Mouse (Mus musculus) hindbrain, embryonic 14.5 days (tissue): ENCODE data around the gene Sema3f. TPM values are rescaled to one million over a fixed set of nuclear protein-coding genes. Genes with fewer than 3 reads are reported as not detected.

Source experiments
- ATAC-seq: fragments of 200-750 bp; cut with Nextera tagmentation; 2 replicates; pipeline ENCODE4 v1.8.0; 2017; ENCODE audit warnings: moderate number of reproducible peaks, mild to moderate bottlenecking, moderate TSS enrichment, moderate library complexity; ENCODE audit not compliant: low FRiP score
- DNase-seq: peaks from one replicate; pipeline ENCODE4 v3.0.0-alpha.2; 2015; ENCODE audit warnings: low spot score
- H3K27ac ChIP-seq: fragments of 300-500 bp; sonication (generic); 2 replicates; pipeline ENCODE4 v1.5.1; 2014; ENCODE audit warnings: mild to moderate bottlenecking, moderate library complexity
- H3K27me3 ChIP-seq: fragments of 300-500 bp; sonication (generic); 2 replicates; pipeline ENCODE4 v1.6.1; 2014; ENCODE audit warnings: mild to moderate bottlenecking, low read length, mixed read lengths; ENCODE audit not compliant: control insufficient read depth, insufficient read depth
- H3K36me3 ChIP-seq: fragments of 300-500 bp; sonication (generic); replicated peaks from 2 replicates; pipeline ENCODE4 v1.6.1; 2014; ENCODE audit not compliant: control insufficient read depth, insufficient read depth
- H3K4me1 ChIP-seq: fragments of 300-500 bp; sonication (generic); replicated peaks from 2 replicates; pipeline ENCODE4 v1.6.1; 2014; ENCODE audit warnings: antibody characterized with exemption, low read length, mixed read lengths; ENCODE audit not compliant: control insufficient read depth, insufficient read depth
- H3K4me2 ChIP-seq: fragments of 300-500 bp; sonication (generic); replicated peaks from 2 replicates; pipeline ENCODE4 v1.6.1; 2014; ENCODE audit warnings: mild to moderate bottlenecking, moderate library complexity
- H3K4me3 ChIP-seq: fragments of 300-500 bp; sonication (generic); replicated peaks from 2 replicates; pipeline ENCODE4 v1.5.1; 2014; ENCODE audit warnings: mild to moderate bottlenecking, low read length
- H3K9ac ChIP-seq: fragments of 300-500 bp; sonication (generic); 2 replicates; pipeline ENCODE4 v1.6.1; 2014
- H3K9me3 ChIP-seq: fragments of 300-500 bp; sonication (generic); 2 replicates; pipeline ENCODE4 v1.6.1; 2016; ENCODE audit warnings: low read length; ENCODE audit not compliant: control insufficient read depth
- WGBS: fragments of 180-500 bp; shearing (Covaris S2); extraction: QIAGEN DNeasy Blood & Tissue Kit; methylation state at CpG from one replicate; pipeline ENCODE4 v1.1.7; 2014; 5-methylcytosine and 5-hydroxymethylcytosine counted together
- polyA plus RNA-seq: library from polyadenylated mRNA; unstranded; fragments of >200 nt; fragmentation: Nextera tagmentation; extraction: Ambion mirVana; gene quantifications from 2 replicates; pipeline ENCODE4 v1.2.1, GENCODE M21; 2014

Sema3f gene
- polyA plus RNA-seq, 1 experiment from 2014 or later, result 17.5 TPM

DNA sequence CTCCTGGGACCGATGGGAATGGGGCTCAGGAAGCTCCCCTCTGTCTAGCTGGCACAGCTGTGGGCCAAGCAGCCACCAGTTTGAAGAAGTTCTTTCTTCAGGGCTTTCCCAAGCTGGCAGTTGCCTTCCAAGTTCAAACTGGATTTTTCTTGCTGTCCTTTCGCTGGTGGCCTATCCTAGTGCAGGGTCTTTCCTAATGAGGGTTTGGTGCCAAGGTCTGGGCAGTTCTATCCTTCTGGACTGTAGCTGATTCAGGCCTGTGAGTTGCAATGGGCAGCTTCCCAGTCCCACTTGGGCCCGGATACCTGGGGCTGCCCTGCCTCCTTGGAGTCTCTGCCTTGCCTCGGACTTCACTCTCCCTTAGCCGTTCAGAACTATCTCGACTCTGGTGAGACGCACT, 60.0 kb downstream of the Sema3f start:
- WGBS, result 66% methylated on average over 7 of the region's 7 CpGs
- no peak overlapping the region for H3K9ac ChIP-seq
- H3K4me2 ChIP-seq, result no peak overlapping the region
- 0 out of 2 replicates have a peak, but pooled peaks cover 8% of the 10 kb centered on the region for H3K4me1 ChIP-seq
- no peaks in the 10 kb centered on the region for H3K36me3 ChIP-seq
- no peaks in the 10 kb centered on the region for H3K27me3 ChIP-seq
- no peaks in the 10 kb centered on the region for H3K9me3 ChIP-seq
- no peak for ATAC-seq
- no peak overlapping the region for H3K4me3 ChIP-seq
- DNase-seq, result no peak
- H3K27ac ChIP-seq, result peak overlapping the region; percentile 75

DNA sequence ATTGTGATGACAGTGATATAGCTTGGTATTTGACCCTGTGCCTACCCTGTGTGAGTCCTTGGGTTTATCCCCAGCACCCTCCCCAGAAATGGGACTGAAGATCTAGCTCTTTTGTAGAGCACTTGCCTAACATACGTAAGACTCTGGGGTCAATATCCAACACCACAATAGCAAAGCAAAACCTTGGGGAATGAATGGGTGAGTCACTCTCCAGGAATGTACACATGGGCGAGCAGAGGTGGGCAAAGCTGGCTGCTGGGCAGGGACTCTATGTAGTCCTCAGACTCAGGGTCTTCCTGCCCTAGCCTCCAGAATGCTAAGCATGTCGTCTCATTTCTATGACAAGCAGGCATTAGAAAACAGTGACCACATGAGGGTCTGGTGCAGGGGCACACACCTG, 61.5 kb downstream of the Sema3f start:
- Histone ChIP-seq H3K9me3 (no peaks in the 10 kb centered on the region), H3K4me2 (no peak overlapping the region), H3K4me3 (no peak overlapping the region), H3K27ac (no peak overlapping the region), H3K36me3 (no peaks in the 10 kb centered on the region), H3K4me1 (peaks cover 18% of the 10 kb centered on the region; the same call in 1 of the 2 replicates), H3K27me3 (no peaks in the 10 kb centered on the region), H3K9ac (no peak overlapping the region)
- ATAC-seq, result no peak
- DNase-seq, result no peak
- 80% methylated on average over 3 of the region's 3 CpGs for WGBS

DNA sequence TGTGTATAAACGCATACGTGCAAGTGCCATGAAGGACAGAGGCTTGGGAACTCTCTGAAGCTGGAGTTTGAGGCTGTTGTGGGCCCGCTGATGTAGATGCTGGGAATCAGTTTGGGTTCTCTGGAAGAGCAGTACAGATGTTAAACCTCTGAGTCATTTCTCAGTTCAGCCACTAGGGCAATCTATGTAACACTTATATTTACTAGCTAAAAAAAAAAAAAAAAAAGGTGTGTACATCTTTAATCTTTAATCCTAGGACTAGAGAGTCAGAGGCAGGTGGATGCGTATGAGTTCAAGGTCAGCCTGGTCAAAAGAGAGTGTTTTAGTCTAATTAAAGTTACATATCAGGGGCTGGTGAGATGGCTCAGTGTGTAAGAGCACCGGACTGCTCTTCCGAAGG, 63.3 kb downstream of the Sema3f start:
- Histone ChIP-seq H3K4me2 (no peak overlapping the region), H3K36me3 (no peaks in the 10 kb centered on the region), H3K4me3 (no peak overlapping the region), H3K27me3 (no peaks in the 10 kb centered on the region), H3K9me3 (no peaks in the 10 kb centered on the region), H3K4me1 (peaks cover 18% of the 10 kb centered on the region; the same call in 1 of the 2 replicates), H3K27ac (no peak overlapping the region), H3K9ac (no peak overlapping the region)
- WGBS, result 79% methylated on average over 6 of the region's 6 CpGs
- no peak for DNase-seq
- no peak for ATAC-seq

DNA sequence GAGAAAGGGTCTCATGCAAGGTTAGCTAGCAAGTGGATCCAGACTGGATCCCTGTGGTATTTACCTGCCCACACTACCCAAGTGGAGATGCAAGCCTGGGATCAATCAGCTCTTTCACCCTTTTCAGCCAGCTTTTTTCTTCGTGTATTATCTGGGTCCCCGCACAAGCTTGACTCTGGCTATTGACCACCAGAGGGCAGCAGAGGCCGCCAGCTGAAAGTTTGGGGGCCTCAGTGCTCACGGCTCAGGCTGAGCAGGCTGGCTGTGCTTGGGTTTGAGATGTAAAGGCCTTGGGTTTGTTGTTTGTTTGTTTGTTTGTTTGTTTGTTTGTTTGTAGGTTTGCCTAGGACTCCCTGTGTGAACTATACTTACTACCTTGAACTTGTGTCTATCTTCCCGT, 64.7 kb downstream of the Sema3f start:
- WGBS, result 10% methylated on average over 5 of the region's 5 CpGs
- no peaks in the 10 kb centered on the region for H3K9me3 ChIP-seq
- ATAC-seq (peak; percentile 64; the same call in 1 of the 2 replicates), DNase-seq (peak; percentile 93)
- no peak overlapping the region for H3K27ac ChIP-seq
- H3K36me3 ChIP-seq, result no peaks in the 10 kb centered on the region
- H3K4me3 ChIP-seq, result no peak overlapping the region
- no peak overlapping the region for H3K4me2 ChIP-seq
- no peaks in the 10 kb centered on the region for H3K27me3 ChIP-seq
- peaks cover 15% of the 10 kb centered on the region; the same call in 1 of the 2 replicates for H3K4me1 ChIP-seq
- no peak overlapping the region for H3K9ac ChIP-seq

DNA sequence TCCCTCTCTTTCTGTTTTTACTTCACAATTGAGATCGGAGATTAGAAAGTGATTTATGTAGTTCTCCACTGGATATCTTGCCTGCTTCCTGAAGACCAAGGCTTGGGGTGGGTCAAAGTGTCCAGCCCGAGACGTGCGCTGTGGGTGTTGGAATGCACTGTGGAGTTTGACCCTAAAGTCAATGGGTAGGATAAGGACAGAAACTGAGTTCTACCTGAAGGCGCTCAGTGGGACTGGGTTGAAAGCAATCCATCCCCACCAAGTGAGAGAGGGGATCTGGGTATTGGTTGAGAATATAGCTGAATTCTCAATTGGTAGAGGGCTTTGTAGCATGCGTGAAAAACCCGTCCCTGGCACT, 65.1 kb downstream of the Sema3f start:
- Histone ChIP-seq H3K27me3 (no peaks in the 10 kb centered on the region), H3K4me2 (peak overlapping the region; percentile 69), H3K9ac (peak overlapping the region; percentile 66), H3K4me1 (peaks cover 10% of the 10 kb centered on the region; the same call in 1 of the 2 replicates), H3K27ac (no peak overlapping the region), H3K36me3 (no peaks in the 10 kb centered on the region), H3K9me3 (no peaks in the 10 kb centered on the region), H3K4me3 (no peak overlapping the region)
- DNase-seq (no peak), ATAC-seq (peak; percentile 12; the same call in 1 of the 2 replicates)
- 54% methylated on average over 7 of the region's 7 CpGs for WGBS

DNA sequence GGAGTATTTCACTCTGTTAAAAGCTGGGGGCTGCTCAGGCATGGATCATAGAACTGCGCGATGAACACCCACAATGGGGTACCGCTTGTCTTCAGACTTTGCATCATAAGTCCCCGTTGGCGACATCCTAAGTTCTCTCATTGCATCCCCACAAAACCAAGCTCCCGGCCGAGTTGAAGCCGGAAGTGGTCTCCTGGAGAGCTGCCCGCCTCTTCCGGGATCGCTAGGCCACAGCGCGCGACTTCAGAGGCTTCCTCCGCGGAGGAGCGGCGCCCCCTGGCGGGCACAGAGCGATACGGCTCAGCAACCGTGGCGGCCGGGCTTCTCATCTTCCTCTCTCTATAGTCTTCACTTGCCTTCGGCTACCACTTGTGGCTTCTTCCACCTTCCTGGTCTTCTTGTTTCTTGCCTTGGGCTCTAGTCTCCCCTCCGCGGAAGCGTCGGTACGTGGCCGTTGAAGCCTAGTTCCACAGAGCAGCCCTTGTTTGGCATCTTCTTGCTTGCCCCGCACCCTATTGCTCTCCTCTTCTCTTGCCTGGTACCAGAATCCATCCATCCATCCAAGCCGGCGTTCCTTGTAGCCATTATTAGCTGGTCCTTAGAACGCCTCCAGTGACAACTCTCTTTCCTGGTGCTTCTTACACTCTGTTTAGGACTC, 65.7 kb downstream of the Sema3f start:
- peak; percentile 95 for DNase-seq

DNA sequence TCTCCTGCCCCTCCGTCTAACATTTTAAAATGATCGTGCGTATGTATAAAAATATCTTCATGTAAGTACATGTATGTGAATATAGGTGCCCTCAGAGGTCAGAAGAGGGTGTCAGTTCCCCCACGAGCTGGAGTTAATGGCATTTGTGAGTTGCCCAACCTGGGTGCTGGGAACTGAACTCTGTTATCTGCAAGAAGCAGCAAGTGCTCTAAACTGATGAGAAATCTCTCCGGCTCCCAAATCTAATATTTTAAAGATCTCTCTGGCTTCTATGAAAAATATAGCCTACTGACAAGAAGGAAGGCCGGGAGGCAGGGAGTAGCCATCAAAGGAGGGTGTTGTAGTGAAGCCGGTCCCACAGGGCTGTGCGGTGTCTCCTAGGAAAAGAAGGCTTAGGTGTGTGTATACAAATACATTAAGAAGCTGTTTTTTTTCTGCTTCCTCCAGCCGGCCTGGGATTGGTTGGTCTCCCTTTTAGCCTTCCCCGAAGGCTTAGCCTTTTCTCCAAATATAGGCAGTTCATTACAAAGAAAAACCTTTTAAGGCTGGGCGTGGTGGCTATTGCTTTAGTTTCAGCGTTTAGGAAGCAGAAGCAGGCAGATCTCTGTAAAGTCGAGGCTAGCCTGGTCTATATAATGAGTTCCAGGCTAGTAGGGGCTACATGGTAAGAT, 66.6 kb downstream of the Sema3f start:
- Histone ChIP-seq H3K9ac (no peak overlapping the region), H3K36me3 (no peaks in the 10 kb centered on the region), H3K9me3 (no peaks in the 10 kb centered on the region), H3K27me3 (no peaks in the 10 kb centered on the region), H3K4me2 (peak overlapping the region; percentile 69; the same call in 1 of the 2 replicates), H3K27ac (no peak overlapping the region), H3K4me1 (peaks cover 10% of the 10 kb centered on the region; the same call in 1 of the 2 replicates), H3K4me3 (no peak overlapping the region)
- 94% methylated on average over 13 of the region's 13 CpGs for WGBS
- ATAC-seq (no peak), DNase-seq (no peak)

More for the DNA sequence above, 65.7 kb downstream of the Sema3f start:
- H3K27me3 ChIP-seq, result no peaks in the 10 kb centered on the region
- peak; percentile 74 for ATAC-seq
- 5% methylated on average over 35 of the region's 35 CpGs for WGBS
- H3K27ac ChIP-seq, result peak overlapping the region; percentile 71
- H3K4me2 ChIP-seq, result peak overlapping the region; percentile 69
- H3K4me1 ChIP-seq, result peaks cover 10% of the 10 kb centered on the region; the same call in 1 of the 2 replicates
- H3K9me3 ChIP-seq, result no peaks in the 10 kb centered on the region
- peak overlapping the region; percentile 66 for H3K9ac ChIP-seq
- peak overlapping the region; percentile 33 for H3K4me3 ChIP-seq
- no peaks in the 10 kb centered on the region for H3K36me3 ChIP-seq

DNA sequence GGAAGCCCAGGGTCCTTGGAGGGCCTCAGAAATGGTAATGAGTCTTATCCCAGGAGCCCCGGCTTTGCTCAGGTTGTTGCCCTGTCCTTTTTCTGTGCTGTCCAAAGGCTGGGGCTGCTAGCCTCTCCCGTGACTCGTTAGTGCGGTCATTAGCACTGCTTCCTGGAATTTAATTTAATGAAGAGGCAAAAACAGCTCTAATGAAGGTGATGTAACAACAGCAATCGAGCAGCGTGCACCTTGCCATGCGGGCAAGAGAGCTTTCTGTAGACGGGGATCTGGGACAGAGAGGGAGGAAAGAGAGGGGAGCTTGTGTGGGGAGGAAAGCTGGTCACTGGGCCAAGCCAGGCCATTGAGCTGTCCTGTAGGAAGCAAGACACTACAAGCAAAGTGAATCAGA, 68.6 kb downstream of the Sema3f start:
- no peak for DNase-seq
- H3K27ac ChIP-seq, result no peak overlapping the region
- H3K36me3 ChIP-seq, result no peaks in the 10 kb centered on the region
- 36% methylated on average over 8 of the region's 8 CpGs for WGBS
- no peaks in the 10 kb centered on the region for H3K27me3 ChIP-seq
- no peak overlapping the region for H3K4me2 ChIP-seq
- peaks cover 20% of the 10 kb centered on the region for H3K4me1 ChIP-seq
- no peak overlapping the region for H3K9ac ChIP-seq
- H3K9me3 ChIP-seq, result no peaks in the 10 kb centered on the region
- H3K4me3 ChIP-seq, result no peak overlapping the region
- no peak for ATAC-seq

DNA sequence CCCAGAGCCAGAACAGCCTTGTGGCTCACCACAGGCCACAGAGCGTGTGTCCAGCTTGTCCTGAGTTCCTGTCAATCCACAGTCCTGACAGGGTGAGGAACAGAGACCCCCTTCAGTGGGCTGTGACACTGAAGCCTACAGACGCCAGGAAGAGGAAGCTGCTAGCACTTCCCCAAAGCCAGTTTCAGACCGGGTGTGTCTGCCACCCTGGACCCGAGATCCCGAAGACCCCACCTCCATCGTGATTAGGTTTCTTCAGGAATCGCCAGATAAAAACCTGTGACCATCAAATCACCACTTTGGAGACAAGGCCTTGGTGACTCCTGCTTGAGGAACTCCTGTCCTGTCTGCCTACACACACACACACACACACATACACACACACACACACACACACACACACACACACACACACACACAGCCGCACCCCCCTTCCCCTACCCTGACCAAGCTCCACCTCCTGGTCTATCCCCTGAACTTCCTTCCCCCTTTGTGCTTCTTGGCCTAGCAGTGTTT, 70.0 kb downstream of the Sema3f start:
- peaks cover 27% of the 10 kb centered on the region for H3K4me1 ChIP-seq
- no peak overlapping the region for H3K4me2 ChIP-seq
- no peak overlapping the region for H3K27ac ChIP-seq
- ATAC-seq, result no peak
- no peaks in the 10 kb centered on the region for H3K27me3 ChIP-seq
- H3K36me3 ChIP-seq, result no peaks in the 10 kb centered on the region
- H3K9me3 ChIP-seq, result no peaks in the 10 kb centered on the region
- no peak overlapping the region for H3K4me3 ChIP-seq
- no peak for DNase-seq
- no peak overlapping the region for H3K9ac ChIP-seq
- WGBS, result 40% methylated on average over 8 of the region's 8 CpGs
